Mouse (Mus musculus) heart, embryonic 12.5 days (tissue): ENCODE results near the gene Aars2. TPM values are rescaled to one million over a fixed set of nuclear protein-coding genes. Genes with fewer than 3 reads are reported as not detected.
A peak's percentile ranks its signal among the peaks of the same experiment; 100 is the strongest.

ENCODE experiments used
- ATAC-seq: fragments of 200-750 bp; cut with Nextera tagmentation; 2 replicates; pipeline ENCODE4 v1.8.0; 2017; ENCODE audit warnings: moderate TSS enrichment, moderate library complexity; ENCODE audit not compliant: insufficient number of reproducible peaks, low FRiP score
- H3K27ac ChIP-seq: fragments of 300-500 bp; sonication (generic); 2 replicates; pipeline ENCODE4 v1.5.1; 2016; ENCODE audit warnings: mild to moderate bottlenecking, moderate library complexity; ENCODE audit not compliant: poor library complexity, severe bottlenecking
- H3K27me3 ChIP-seq: fragments of 300-500 bp; sonication (generic); replicated peaks from 2 replicates; pipeline ENCODE4 v1.6.1; 2016; ENCODE audit warnings: mild to moderate bottlenecking, moderate library complexity
- H3K36me3 ChIP-seq: fragments of 300-500 bp; sonication (generic); 2 replicates; pipeline ENCODE4 v1.6.1; 2016; ENCODE audit warnings: mild to moderate bottlenecking, moderate library complexity
- H3K4me1 ChIP-seq: fragments of 300-500 bp; sonication (generic); replicated peaks from 2 replicates; pipeline ENCODE4 v1.6.1; 2016; ENCODE audit warnings: mild to moderate bottlenecking
- H3K4me2 ChIP-seq: fragments of 300-500 bp; sonication (generic); 2 replicates; pipeline ENCODE4 v1.6.1; 2016; ENCODE audit warnings: mild to moderate bottlenecking, moderate library complexity
- H3K4me3 ChIP-seq: fragments of 300-500 bp; sonication (generic); 2 replicates; pipeline ENCODE4 v1.5.1; 2016; ENCODE audit warnings: mild to moderate bottlenecking
- H3K9ac ChIP-seq: fragments of 300-500 bp; sonication (generic); 2 replicates; pipeline ENCODE4 v1.6.1; 2016; ENCODE audit warnings: mild to moderate bottlenecking, moderate library complexity
- H3K9me3 ChIP-seq: fragments of 300-500 bp; sonication (generic); replicated peaks from 2 replicates; pipeline ENCODE4 v1.6.1; 2016; ENCODE audit warnings: mild to moderate bottlenecking, moderate library complexity
- WGBS: fragments of 180-500 bp; shearing (Covaris S2); methylation state at CpG from one replicate; pipeline ENCODE4 v1.1.7; 2016; 5-methylcytosine and 5-hydroxymethylcytosine counted together
- polyA plus RNA-seq: library from polyadenylated mRNA; unstranded; fragments of >200 nt; fragmentation: Nextera tagmentation; extraction: Ambion mirVana; gene quantifications from 2 replicates; pipeline ENCODE4 v1.2.1, GENCODE M21; 2016

Gene Aars2
- polyA plus RNA-seq, 1 experiment from 2014 or later, result 25.3 TPM

DNA sequence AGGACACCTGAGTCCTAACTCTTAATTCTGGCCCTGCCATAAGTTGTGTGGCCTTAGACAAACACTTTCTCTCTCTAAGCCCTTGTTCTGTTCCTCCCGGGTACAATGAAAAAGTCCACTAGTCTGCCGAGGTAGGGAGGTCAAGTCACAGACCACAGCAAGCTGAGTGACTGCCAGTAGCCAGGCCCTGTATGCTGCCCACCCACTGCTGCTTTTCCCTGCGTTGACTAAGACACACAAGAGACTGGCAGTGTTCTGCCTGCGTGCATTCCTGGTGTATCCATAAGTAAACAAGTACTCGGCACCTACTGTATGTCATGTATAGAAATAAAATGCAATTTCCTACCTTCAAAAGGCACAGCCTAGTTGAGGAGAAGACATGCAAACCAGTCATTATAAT, 43.6 kb downstream of the Aars2 start:
- H3K27ac ChIP-seq, result no peak overlapping the region

DNA sequence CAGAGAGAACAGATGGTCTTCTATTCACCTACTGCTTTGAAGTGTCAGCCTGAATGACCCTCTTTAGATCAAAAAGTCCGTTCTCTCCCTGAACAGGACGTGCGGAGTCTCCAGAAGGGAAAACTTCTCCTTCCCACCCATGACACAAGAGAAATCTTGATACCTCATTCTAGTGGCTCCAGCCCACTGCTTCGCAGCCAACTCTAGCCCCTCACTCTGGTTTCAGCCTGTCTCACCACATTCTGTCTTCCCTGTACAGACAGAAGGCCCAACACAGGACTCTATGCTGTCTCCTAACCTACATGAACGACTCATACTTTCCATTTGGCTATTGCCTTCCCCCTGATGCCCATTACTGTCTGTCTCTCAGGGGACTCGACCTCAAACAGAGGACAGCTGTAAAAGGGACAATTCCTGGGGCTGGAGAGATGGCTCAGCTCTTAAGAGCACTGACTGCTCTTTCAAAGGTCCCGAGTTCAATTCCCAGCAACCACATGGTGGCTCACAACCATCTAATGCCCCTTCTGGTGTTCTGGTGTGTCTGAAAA, 44.7 kb downstream of the Aars2 start:
- Histone ChIP-seq H3K27me3 (peaks cover 65% of the 10 kb centered on the region), H3K4me1 (peaks cover 22% of the 10 kb centered on the region), H3K4me3 (no peak overlapping the region), H3K9ac (no peak overlapping the region), H3K36me3 (no peaks in the 10 kb centered on the region), H3K27ac (no peak overlapping the region), H3K4me2 (no peak overlapping the region), H3K9me3 (no peaks in the 10 kb centered on the region)
- ATAC-seq, result no peak
- WGBS, result 56% methylated on average over 7 of the region's 7 CpGs

More for the DNA sequence above, 43.6 kb downstream of the Aars2 start:
- no peak for ATAC-seq
- no peaks in the 10 kb centered on the region for H3K36me3 ChIP-seq
- peaks cover 23% of the 10 kb centered on the region for H3K4me1 ChIP-seq
- peaks cover 76% of the 10 kb centered on the region for H3K27me3 ChIP-seq
- H3K4me2 ChIP-seq, result peak overlapping the region; percentile 93
- H3K9ac ChIP-seq, result peak overlapping the region; percentile 84; the same call in 1 of the 2 replicates
- H3K4me3 ChIP-seq, result peak overlapping the region; percentile 69
- H3K9me3 ChIP-seq, result no peaks in the 10 kb centered on the region
- WGBS, result 36% methylated on average over 5 of the region's 5 CpGs

DNA sequence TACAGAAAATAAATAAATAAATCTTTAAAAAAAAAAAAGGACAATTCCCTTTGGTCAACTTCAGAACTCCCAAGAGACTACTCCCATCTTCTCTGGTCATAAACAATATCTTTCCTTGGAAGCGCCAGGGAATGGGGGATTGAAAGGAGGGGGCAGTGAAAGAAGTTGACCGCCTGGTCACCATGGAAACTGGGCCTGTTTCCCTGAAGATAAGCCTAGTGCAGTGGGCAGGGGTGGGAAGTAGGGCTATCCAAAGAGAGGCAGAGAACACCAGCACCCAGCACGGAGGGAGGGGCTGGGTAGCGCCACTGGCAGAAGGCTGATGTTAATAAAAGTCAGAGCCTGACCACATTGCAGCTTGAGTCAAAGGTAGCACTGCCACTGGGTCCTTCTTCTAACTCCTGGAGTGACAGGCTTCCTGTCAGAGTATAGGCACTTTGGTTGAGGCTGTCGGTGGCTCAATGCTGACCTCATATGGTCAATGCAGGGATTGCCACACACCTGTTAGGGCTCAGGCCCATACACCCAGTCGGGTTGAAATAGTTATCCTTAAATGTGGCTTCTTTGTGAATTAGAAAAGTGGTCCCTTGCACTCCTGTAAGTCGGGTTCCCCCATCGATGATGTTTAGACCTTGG, 45.3 kb downstream of the Aars2 start:
- 5% methylated on average over 8 of the region's 8 CpGs for WGBS
- Histone ChIP-seq H3K36me3 (no peaks in the 10 kb centered on the region), H3K27ac (no peak overlapping the region), H3K9ac (no peak overlapping the region), H3K4me1 (peaks cover 27% of the 10 kb centered on the region), H3K27me3 (peaks cover 65% of the 10 kb centered on the region), H3K9me3 (no peaks in the 10 kb centered on the region), H3K4me2 (no peak overlapping the region), H3K4me3 (no peak overlapping the region)
- ATAC-seq, result no peak

DNA sequence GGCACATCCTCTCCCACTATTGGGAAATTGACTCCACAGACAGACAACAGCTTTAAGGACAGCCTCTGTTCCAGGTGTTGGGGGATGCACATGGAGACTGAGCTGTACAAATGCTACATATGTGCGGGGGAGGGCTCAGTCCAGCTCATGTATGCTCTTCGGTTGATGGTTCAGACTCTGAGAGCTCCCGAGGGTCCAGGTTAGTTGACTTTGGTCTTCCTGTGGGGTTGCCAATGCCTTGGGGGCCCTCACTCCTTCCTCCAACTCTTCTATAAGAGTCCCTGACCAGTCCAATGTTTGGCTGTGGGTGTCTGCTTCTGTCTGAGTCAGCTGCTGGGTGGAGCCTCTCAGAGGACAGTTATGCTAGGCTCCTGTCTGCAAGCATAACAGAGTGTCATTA, 46.4 kb downstream of the Aars2 start:
- Histone ChIP-seq H3K4me1 (peaks cover 38% of the 10 kb centered on the region), H3K4me2 (no peak overlapping the region), H3K27ac (no peak overlapping the region), H3K27me3 (peaks cover 62% of the 10 kb centered on the region), H3K36me3 (no peaks in the 10 kb centered on the region), H3K9me3 (no peaks in the 10 kb centered on the region), H3K9ac (no peak overlapping the region), H3K4me3 (no peak overlapping the region)
- no peak for ATAC-seq
- 68% methylated on average over 3 of the region's 3 CpGs for WGBS

DNA sequence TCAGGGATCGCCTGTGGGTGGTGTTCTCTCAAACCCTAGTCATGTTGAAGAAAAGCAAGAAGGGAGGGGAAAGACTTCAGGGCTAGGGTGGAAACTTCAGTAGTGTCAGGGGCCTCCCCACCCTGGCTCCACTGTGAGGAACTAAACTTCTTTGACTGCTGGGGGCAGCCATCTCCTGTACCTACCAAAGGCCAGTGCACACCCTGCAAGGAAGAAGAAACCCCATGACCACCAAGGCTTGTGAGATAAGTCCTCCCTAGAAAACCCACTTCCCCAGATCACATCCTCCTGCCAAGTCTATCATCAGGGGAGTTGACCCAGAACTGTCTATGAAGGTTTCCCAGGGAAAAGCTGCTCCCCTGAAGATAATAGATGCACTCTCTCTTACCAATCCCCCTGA, 47.8 kb downstream of the Aars2 start:
- no peak overlapping the region for H3K4me3 ChIP-seq
- no peak overlapping the region for H3K4me2 ChIP-seq
- no peak for ATAC-seq
- H3K9me3 ChIP-seq, result no peaks in the 10 kb centered on the region
- no peak overlapping the region for H3K27ac ChIP-seq
- peaks cover 59% of the 10 kb centered on the region for H3K27me3 ChIP-seq
- WGBS, result 32% methylated on average over 1 of the region's 1 CpGs
- H3K36me3 ChIP-seq, result no peaks in the 10 kb centered on the region
- H3K9ac ChIP-seq, result no peak overlapping the region
- H3K4me1 ChIP-seq, result peaks cover 35% of the 10 kb centered on the region

DNA sequence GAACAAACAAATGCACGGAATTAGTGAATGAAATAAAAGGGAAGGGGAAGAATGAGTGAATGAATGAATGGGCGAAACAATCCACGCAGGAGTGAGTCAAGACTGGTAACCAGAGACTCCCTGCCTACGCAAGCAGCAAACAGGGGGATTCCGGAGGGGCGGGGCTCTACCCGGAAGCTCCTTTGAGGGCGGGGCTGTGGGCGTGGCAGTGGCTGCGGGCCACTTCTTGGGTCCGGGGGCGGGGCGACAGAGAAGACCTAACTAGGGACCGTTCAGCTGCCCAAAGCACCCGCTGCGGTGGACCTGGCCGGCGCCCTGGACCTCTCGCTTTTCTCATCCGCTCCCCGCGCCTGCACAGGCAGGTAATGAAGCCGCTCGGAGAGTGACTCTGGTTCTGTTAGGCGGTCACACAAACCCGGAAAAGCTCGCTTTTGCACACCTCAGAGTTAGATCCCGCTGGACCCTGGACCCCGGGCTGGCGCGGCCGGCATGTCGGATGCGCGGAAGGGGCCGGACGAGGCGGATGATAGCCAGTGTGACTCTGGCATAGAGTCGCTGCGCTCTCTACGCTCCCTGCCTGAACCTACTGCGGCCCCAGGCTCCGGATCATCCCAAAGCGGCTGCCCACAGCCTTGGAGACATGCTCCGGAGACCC, 48.9 kb downstream of the Aars2 start, which contains the start of gene Nfkbie:
TSS of gene Nfkbie (plus strand) at position 252 of the 655 bp plus-strand sequence.
- Histone ChIP-seq H3K9ac (peak within 1 kb of the TSS; percentile 70), H3K27ac (no peak within 1 kb of the TSS), H3K27me3 (peaks cover 50% of the 10 kb centered on the region), H3K9me3 (no peaks in the 10 kb centered on the region), H3K4me1 (peaks cover 25% of the 10 kb centered on the region), H3K36me3 (0 out of 2 replicates have a peak, but pooled peaks cover 5% of the 10 kb centered on the region), H3K4me2 (peak within 1 kb of the TSS; percentile 94), H3K4me3 (peak within 1 kb of the TSS; percentile 67)
- under 1% methylated on average over 45 of the region's 45 CpGs for WGBS
- peak; percentile 83 for ATAC-seq

DNA sequence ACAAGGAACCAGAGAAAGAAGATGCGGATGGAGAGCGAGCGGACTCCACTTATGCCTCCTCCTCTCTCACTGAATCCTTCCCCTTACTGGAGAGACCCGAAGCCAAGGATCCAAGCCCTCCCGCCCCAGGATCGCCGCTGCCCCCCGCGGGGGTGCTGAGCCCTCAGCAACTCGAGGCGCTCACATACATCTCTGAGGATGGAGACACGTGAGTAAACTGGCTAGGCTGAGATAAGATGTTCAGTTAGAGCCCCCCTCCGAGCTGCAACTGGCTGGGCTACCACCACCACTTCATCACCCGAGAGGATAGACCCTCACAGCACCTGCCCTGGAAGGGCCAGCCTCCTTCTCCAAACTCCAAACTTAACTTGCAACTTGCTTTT, 49.5 kb downstream of the Aars2 start:
- under 1% methylated on average over 14 of the region's 14 CpGs for WGBS
- Histone ChIP-seq H3K4me3 (peak overlapping the region; percentile 67), H3K27ac (no peak overlapping the region), H3K27me3 (peaks cover 45% of the 10 kb centered on the region), H3K9me3 (no peaks in the 10 kb centered on the region), H3K9ac (peak overlapping the region; percentile 70), H3K4me2 (peak overlapping the region; percentile 94), H3K4me1 (peaks cover 25% of the 10 kb centered on the region), H3K36me3 (0 out of 2 replicates have a peak, but pooled peaks cover 5% of the 10 kb centered on the region)
- ATAC-seq, result no peak

DNA sequence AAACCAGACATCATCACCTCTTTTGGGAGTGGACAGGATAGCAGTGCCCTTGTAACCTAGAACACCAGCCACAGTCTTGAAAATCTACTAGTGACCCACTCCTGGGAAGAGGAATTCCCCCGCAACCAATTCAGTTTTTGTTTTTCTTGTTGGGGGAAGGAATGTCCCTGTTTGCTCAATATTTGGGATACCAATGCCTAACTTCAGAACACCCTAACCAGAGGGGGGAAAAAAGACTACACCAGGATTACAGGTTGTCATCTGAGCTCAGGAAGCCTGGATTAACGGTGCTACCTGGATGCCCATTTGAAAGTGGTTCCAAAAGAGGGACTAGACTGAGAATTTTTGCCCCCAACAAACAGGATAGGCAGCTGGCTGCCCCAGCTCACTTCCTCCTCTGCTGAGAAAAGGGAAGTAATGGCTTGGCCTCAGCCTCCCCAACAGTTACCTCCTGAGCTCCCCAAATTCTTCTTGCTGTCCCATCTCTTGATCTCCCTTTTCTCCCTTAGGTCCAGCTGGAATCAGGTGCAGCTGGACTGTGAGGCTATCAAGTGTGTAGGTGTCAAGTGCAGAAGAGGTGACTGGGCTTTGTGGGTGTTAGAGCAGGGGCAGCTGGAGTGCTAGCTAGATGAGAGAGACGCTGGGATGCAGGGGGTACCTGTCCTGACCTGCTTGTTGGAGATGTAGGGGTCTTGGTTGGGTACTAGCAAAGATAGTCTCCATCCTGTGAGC, 50.0 kb downstream of the Aars2 start:
- peak overlapping the region; percentile 67 for H3K4me3 ChIP-seq
- no peak overlapping the region for H3K27ac ChIP-seq
- peaks cover 41% of the 10 kb centered on the region for H3K27me3 ChIP-seq
- WGBS, result 70% methylated on average over 3 of the region's 3 CpGs
- no peaks in the 10 kb centered on the region for H3K9me3 ChIP-seq
- 0 out of 2 replicates have a peak, but pooled peaks cover 5% of the 10 kb centered on the region for H3K36me3 ChIP-seq
- ATAC-seq, result no peak
- peak overlapping the region; percentile 94 for H3K4me2 ChIP-seq
- peak overlapping the region; percentile 70; the same call in 1 of the 2 replicates for H3K9ac ChIP-seq
- peaks cover 25% of the 10 kb centered on the region for H3K4me1 ChIP-seq

DNA sequence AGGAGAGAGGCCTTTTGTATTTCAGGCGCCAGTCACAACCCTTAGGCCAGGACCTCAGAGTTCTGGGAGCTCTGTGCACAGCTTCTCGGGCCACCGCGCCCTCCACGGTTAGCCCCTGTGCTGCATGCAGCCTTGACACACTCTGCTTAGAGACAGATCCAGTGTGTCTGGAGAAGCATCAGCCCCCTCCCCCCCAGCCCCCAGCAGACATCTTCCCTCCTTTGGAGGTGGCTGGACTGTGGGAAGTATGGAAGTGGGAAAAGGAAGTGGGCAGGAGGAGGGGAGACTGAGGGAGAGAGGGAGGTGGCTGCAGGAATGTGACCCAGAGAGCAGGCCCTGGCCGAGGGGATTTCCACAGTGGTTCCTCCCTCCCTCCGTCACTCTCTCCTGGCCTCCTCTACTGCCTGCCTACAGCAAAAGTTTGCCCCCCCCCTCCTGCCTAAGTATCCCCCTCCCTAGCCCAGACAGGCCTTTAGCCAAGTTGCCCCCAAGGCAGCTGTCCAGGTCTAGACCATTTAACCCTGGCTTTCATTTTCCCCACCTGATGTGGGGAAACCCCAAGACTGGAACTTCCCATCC, 50.7 kb downstream of the Aars2 start:
- WGBS, result 61% methylated on average over 7 of the region's 7 CpGs
- Histone ChIP-seq H3K4me1 (peaks cover 22% of the 10 kb centered on the region), H3K27ac (no peak overlapping the region), H3K4me2 (peak overlapping the region; percentile 33), H3K9me3 (no peaks in the 10 kb centered on the region), H3K36me3 (0 out of 2 replicates have a peak, but pooled peaks cover 5% of the 10 kb centered on the region), H3K4me3 (no peak overlapping the region), H3K9ac (no peak overlapping the region), H3K27me3 (peaks cover 41% of the 10 kb centered on the region)
- peak; percentile 19; the same call in 1 of the 2 replicates for ATAC-seq

DNA sequence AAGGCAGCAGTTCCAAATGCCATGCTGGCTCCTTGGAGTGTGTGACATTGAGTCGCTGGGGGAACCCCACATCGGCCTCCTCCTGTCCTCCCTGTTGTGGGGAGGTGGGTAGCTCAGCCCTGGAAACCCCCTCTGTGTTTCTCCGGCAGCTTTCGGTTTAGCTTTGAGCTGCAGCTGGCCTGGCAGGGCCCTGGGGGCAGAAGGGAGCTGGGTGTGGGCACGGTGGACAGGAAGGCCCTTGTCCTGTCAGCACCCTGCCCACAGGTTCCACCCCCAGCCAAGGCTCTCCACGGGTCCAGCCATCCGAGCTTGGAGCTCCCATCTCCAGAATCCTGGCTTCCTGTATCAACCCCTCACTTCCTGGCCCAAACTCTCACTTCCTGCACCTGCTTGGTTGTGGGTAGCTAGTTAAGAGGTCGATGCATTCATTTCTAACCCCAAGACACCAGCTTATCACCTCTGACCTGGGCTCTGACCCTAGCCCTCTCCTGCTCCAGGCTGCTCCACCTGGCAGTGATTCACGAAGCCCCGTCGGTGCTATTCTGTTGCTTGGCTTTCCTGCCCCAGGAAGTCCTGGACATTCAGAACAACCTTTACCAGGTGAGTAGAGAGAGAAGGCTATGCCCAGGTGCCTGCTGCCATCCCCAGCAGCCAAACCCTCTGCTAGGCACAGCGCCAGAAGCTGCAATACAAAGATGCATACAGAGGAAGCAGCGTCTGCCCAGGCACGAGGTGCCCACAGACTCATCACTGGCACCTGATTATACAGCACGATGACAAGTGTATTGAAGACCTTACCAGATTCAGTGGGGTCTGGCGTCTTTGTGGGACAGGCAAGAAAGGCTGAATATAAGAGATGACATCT, 51.6 kb downstream of the Aars2 start:
- ATAC-seq, result no peak

More for the DNA sequence above, 51.6 kb downstream of the Aars2 start:
- Histone ChIP-seq H3K4me3 (no peak overlapping the region), H3K9ac (0 out of 2 replicates have a peak overlapping the region, but pooled peaks have one; percentile 13), H3K4me1 (peaks cover 22% of the 10 kb centered on the region), H3K9me3 (no peaks in the 10 kb centered on the region), H3K4me2 (peak overlapping the region; percentile 33; the same call in 1 of the 2 replicates), H3K27me3 (peaks cover 36% of the 10 kb centered on the region), H3K36me3 (0 out of 2 replicates have a peak, but pooled peaks cover 5% of the 10 kb centered on the region), H3K27ac (no peak overlapping the region)
- 63% methylated on average over 16 of the region's 16 CpGs for WGBS
